Mouse (Mus musculus) heart, postnatal 0 days (tissue): ENCODE results near the gene Vmp1. TPM values are rescaled to one million over a fixed set of nuclear protein-coding genes. Genes with fewer than 3 reads are reported as not detected.

Experiments used
- ATAC-seq: fragments of 200-750 bp; cut with Nextera tagmentation; 2 replicates; pipeline ENCODE4 v1.8.0; 2017; ENCODE audit warnings: low read depth, moderate number of reproducible peaks, moderate library complexity; ENCODE audit not compliant: insufficient read depth
- DNase-seq: peaks from one replicate; pipeline ENCODE4 v3.0.0-alpha.2; 2016; ENCODE audit warnings: low spot score
- H3K27ac ChIP-seq: fragments of 300-500 bp; sonication (generic); 2 replicates; pipeline ENCODE4 v1.5.1; 2014; ENCODE audit warnings: low read depth, mild to moderate bottlenecking
- H3K27me3 ChIP-seq: fragments of 300-500 bp; sonication (generic); 2 replicates; pipeline ENCODE4 v1.6.1; 2014; ENCODE audit warnings: low read length, mixed read lengths; ENCODE audit not compliant: control insufficient read depth, insufficient read depth
- H3K36me3 ChIP-seq: fragments of 300-500 bp; sonication (generic); replicated peaks from 2 replicates; pipeline ENCODE4 v1.6.1; 2014; ENCODE audit warnings: low read length, mixed read lengths; ENCODE audit not compliant: control insufficient read depth, insufficient read depth
- H3K4me1 ChIP-seq: fragments of 300-500 bp; sonication (generic); 2 replicates; pipeline ENCODE4 v1.6.1; 2014; ENCODE audit warnings: antibody characterized with exemption; ENCODE audit not compliant: control insufficient read depth, insufficient read depth
- H3K4me2 ChIP-seq: fragments of 300-500 bp; sonication (generic); 2 replicates; pipeline ENCODE4 v1.6.1; 2014; ENCODE audit warnings: low read depth, mild to moderate bottlenecking, low read length, moderate library complexity
- H3K4me3 ChIP-seq: fragments of 300-500 bp; sonication (generic); 2 replicates; pipeline ENCODE4 v1.5.1; 2014; ENCODE audit warnings: low read depth, low read length
- H3K9ac ChIP-seq: fragments of 300-500 bp; sonication (generic); replicated peaks from 2 replicates; pipeline ENCODE4 v1.6.1; 2014; ENCODE audit warnings: low read depth, low read length, mixed read lengths
- H3K9me3 ChIP-seq: fragments of 300-500 bp; sonication (generic); replicated peaks from 2 replicates; pipeline ENCODE4 v1.6.1; 2016; ENCODE audit warnings: low read length; ENCODE audit not compliant: control insufficient read depth
- CTCF ChIP-seq: IDR thresholded peaks from 2 replicates; pipeline ENCODE4 v1.5.1; 2016; ENCODE audit warnings: antibody characterized with exemption, control low read depth, low read depth
- EP300 ChIP-seq: IDR thresholded peaks from 2 replicates; pipeline ENCODE4 v1.6.1; 2016; ENCODE audit warnings: antibody characterized with exemption, low read depth
- WGBS: fragments of 180-500 bp; shearing (Covaris S2); extraction: QIAGEN DNeasy Blood & Tissue Kit; methylation state at CpG from one replicate; pipeline ENCODE4 v1.1.7; 2014; 5-methylcytosine and 5-hydroxymethylcytosine counted together
- polyA plus RNA-seq: library from polyadenylated mRNA; unstranded; fragments of >200 nt; fragmentation: Nextera tagmentation; extraction: Ambion mirVana; gene quantifications from 2 replicates; pipeline ENCODE4 v1.2.1, GENCODE M21; 2015
- total RNA-seq: library from RNA; depleted of rRNA; stranded (reverse); fragments of >200 nt; gene quantifications from 2 replicates; pipeline ENCODE4 v1.2.3, GENCODE M21; 2014; ENCODE audit warnings: low replicate concordance

Gene Vmp1
- total and polyA plus RNA-seq, 2 experiments from 2014 or later = 48.9 to 77.9 TPM

GRCm38 (mm10) chr11:86691956-86692355 lies 8.3 kb upstream of the Vmp1 start:
- DNase-seq = no peak
- no peaks in the 10 kb centered on the region for H3K4me1 ChIP-seq
- no peak overlapping the region for H3K4me3 ChIP-seq
- no peaks in the 10 kb centered on the region for H3K27me3 ChIP-seq
- no peak overlapping the region for H3K9ac ChIP-seq
- 95% methylated on average over 2 of the region's 2 CpGs for WGBS
- peaks cover 76% of the 10 kb centered on the region for H3K36me3 ChIP-seq
- H3K27ac ChIP-seq = no peak overlapping the region
- no peaks in the 10 kb centered on the region for H3K9me3 ChIP-seq
- ATAC-seq = no peak
- H3K4me2 ChIP-seq = no peak overlapping the region
- TF ChIP-seq EP300 (no peak), CTCF (no peak)

GRCm38 (mm10) chr11:86691482-86691881 lies 7.8 kb upstream of the Vmp1 start:
- H3K27me3 ChIP-seq = no peaks in the 10 kb centered on the region
- no peak for TF ChIP-seq CTCF
- TF ChIP-seq EP300 = no peak
- ATAC-seq (no peak), DNase-seq (no peak)
- H3K4me2 ChIP-seq = no peak overlapping the region
- no peak overlapping the region for H3K9ac ChIP-seq
- 85% methylated on average over 3 of the region's 3 CpGs for whole genome bisulfite sequencing
- no peak overlapping the region for H3K27ac ChIP-seq
- H3K36me3 ChIP-seq = peaks cover 72% of the 10 kb centered on the region
- no peaks in the 10 kb centered on the region for H3K4me1 ChIP-seq
- no peak overlapping the region for H3K4me3 ChIP-seq
- no peaks in the 10 kb centered on the region for H3K9me3 ChIP-seq

- H3K9ac ChIP-seq = no peak overlapping the region
- peaks cover 2% of the 10 kb centered on the region; the same call in 1 of the 2 replicates for H3K4me1 ChIP-seq
- WGBS = 89% methylated on average over 3 of the region's 3 CpGs
- no peak overlapping the region for H3K27ac ChIP-seq
- H3K9me3 ChIP-seq = no peaks in the 10 kb centered on the region
- H3K27me3 ChIP-seq = no peaks in the 10 kb centered on the region
- ATAC-seq = no peak
- peaks cover 63% of the 10 kb centered on the region for H3K36me3 ChIP-seq
- H3K4me3 ChIP-seq = no peak overlapping the region
- TF ChIP-seq EP300 (no peak), CTCF (no peak)
- DNase-seq = no peak
- H3K4me2 ChIP-seq = no peak overlapping the region
Measured at GRCm38 (mm10) chr11:86690383-86690782, 6.7 kb upstream of the Vmp1 start.

GRCm38 (mm10) chr11:86685366-86685765 lies 1.7 kb upstream of the Vmp1 start:
- WGBS = 85% methylated on average over 1 of the region's 1 CpGs
- Histone ChIP-seq H3K27ac (no peak overlapping the region), H3K4me1 (peaks cover 22% of the 10 kb centered on the region), H3K9me3 (no peaks in the 10 kb centered on the region), H3K27me3 (no peaks in the 10 kb centered on the region), H3K4me3 (no peak overlapping the region), H3K9ac (no peak overlapping the region), H3K4me2 (no peak overlapping the region), H3K36me3 (peaks cover 17% of the 10 kb centered on the region)
- DNase-seq (no peak), ATAC-seq (no peak)
- TF ChIP-seq CTCF = no peak
- TF ChIP-seq EP300 = no peak

- H3K4me2 ChIP-seq = peak overlapping the region; percentile 91
- TF ChIP-seq CTCF (no peak), EP300 (no peak)
- H3K4me3 ChIP-seq = peak overlapping the region; percentile 68
- H3K4me1 ChIP-seq = peaks cover 22% of the 10 kb centered on the region
- H3K36me3 ChIP-seq = peaks cover 7% of the 10 kb centered on the region
- peak overlapping the region; percentile 90 for H3K27ac ChIP-seq
- H3K27me3 ChIP-seq = no peaks in the 10 kb centered on the region
- WGBS = 6% methylated on average over 20 of the region's 20 CpGs
- H3K9ac ChIP-seq = peak overlapping the region; percentile 78
- DNase-seq (no peak), ATAC-seq (no peak)
- H3K9me3 ChIP-seq = no peaks in the 10 kb centered on the region
Measured at GRCm38 (mm10) chr11:86684126-86685012, 733 bp upstream of the Vmp1 start.
